Mouse (Mus musculus): Measurements from ENCODE around the gene Pcnx.

Pcnx gene

DNA sequence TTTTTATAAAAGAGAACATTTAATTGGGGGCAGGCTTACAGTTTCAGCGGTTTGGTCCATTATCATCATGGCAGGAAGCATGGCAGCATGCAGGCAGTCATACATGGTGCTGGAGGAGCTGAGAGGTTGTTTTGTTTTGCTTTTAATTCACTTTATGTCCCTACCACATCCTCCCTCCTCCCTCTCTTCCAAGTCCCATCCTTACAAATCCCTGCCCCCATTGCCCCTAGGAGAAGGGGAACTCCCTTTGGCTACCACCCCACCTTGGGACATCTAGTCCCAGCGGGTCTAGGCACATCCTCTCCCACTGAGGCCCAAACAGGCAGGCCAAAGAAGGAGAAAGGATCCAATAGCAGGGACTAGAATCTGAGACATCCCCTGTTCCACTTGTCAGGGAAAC lies 44.6 kb downstream of the Pcnx start:
- no peak for DNase-seq (ENCODE audit: low read depth, low spot score)

DNA sequence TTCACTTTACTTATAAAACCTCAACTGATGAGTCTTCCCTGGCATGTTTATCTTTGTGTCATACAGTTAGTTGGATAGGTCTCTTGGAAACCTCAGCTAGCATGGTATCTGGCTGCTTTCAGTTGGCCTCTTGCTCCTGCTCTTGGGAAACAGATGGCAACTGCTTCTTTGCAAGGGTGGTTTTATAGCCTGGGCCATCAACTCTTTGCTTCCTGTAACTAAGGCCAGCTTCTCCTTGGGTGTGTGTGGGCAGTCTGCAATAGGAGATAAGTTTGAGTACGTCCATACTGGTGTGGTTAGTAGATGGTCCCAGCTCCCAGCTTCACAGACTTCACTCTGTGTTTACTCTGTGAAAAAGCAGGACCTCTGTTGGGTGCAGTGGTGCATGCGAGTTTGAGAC lies 46.0 kb downstream of the Pcnx start:
- DNase-seq (ENCODE audit: low read depth, low spot score): no peak

DNA sequence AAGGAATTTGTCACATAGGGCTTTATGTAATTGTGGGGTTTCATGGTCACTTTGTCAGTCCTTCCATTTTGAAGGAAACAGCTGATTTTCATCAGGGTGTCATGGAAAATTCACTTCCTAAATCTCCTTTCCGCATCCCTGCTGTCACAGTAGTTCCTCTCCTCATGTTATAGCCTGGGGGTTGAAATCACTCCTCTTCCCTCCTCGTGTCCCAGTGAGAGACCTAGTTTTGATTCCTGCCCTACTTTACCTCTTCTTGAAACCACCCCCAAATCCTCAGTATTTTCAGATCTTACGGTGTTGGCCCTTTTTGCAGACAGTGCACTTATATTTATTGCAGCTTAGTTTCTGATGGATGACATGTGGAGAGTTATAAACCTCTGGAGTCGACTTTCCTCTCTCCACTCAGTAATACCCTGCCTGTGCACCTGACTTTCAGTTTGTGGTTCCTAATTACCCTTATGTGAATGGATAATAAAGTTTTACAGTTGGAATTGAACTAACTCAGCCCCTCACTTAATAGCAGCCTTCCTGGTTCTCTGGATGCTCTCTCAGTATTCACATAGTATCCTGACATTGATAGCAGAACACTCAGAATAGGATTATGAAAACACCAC lies 48.0 kb downstream of the Pcnx start:
- no peak for DNase-seq (ENCODE audit: low read depth, low spot score)

DNA sequence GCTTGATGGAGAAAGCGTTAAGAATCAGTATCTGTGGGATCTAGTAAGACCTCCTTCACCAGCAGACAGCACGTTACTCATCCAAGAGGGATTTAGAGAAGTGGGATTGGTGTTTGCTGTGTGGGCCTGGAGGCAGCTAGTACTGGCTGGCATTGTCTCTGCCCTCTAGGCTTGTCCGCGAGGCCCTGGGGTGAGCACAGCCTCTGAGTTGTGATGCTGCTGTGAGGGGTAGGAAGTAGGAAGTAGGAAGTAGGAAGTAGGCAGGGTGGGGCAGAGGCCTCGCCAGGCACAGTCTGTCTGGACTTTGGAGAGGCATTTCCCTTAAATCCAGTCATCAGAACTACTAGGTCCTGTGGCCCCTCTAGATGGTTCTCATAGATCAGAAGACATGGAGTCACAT lies 50.6 kb downstream of the Pcnx start:
- no peak for DNase-seq (ENCODE audit: low read depth, low spot score)

DNA sequence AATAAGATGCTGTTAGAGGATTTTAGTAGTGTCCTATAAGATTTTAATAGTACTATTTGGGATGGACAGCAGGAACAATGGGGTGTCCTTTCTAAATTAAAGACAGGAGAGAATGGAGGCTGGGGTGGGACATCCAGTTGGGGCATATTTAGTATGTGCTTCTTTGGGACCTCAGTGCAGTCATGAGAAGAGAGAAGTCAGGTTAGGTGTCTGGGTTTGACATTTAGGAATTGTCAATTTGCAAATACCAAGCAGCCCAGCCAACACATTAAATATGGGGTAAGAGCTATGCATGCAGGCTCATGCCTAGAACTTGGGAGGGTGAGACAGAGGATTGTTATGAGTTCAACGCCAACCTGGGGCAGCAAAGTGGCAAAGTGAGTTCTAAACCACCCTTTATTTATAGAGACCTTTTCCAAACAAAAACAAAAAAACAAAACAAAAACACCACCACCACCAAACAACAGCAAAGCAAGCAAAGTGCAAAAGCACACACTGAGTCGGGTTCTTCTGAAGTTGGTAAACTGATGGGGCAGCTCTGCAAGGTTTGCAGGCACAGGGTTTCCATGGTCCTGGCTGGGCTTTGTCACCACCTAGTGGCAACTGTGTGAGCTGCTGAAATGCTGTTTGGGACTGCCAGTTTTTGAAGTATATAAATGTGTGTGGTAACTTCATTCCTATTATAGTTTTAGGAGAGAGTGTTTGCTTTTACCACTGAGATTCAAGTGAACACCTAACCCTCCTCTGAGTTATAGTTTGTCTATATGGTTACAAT lies 55.5 kb downstream of the Pcnx start:
- DNase-seq (ENCODE audit: low read depth, low spot score): peak; percentile 64

DNA sequence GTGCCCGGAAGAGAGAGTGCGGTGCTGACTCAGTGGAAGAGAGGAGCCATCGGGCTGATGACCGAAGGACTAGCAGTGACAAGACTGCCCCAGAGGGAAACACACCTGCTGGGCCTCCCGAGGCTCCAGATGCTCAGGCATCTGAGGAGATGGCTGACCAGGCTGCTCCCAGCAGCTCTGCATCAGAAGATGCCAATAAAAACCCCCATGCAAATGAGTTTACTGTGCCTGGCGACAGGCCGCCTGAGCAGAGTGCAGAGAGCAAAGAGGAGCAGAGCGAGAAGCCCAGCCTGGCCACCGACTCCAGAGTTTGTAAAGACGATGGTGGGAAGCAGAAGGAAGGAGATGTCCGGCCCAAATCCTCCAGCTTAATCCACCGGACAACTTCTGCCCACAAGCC lies 58.5 kb downstream of the Pcnx start:
- DNase-seq (ENCODE audit: low read depth, low spot score): peak; percentile 23

DNA sequence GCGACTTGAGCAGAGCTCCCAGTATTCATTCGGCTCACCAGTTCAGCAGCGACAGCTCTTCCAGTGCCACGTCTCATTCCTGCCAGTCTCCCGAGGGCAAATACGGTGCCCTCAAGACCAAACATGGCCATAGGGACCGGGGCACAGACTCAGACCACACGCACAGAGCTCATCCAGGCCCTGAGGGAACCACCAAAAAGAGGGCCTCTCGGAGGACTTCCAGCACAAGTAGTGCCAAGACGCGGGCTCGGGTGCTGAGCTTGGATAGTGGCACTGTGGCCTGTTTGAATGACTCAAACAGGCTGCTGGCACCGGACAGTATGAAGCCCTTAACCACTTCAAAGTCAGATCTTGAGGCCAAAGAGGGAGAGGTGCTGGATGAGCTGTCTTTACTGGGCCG lies 59.1 kb downstream of the Pcnx start:
- DNase-seq (ENCODE audit: low read depth, low spot score): no peak

DNA sequence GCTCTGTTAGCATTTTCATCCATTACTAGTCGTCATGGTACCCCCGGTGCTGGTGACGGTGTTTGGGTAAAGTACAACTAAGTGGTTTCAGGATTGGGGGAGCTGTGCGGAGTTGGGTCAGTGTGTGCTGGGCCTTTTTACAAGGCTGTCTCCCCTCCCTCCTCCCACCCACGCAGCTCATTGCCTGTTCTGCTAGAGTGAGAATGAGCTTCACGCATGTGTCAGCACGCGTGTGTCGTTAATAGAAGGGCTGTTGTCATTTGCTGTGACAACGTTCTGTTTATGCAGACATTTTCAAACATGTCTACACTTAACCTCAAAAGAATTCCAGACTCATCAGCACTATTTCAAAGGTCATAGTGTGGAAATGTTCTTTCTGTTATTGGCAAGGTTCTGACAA lies 60.2 kb downstream of the Pcnx start:
- no peak for DNase-seq (ENCODE audit: low read depth, low spot score)

DNA sequence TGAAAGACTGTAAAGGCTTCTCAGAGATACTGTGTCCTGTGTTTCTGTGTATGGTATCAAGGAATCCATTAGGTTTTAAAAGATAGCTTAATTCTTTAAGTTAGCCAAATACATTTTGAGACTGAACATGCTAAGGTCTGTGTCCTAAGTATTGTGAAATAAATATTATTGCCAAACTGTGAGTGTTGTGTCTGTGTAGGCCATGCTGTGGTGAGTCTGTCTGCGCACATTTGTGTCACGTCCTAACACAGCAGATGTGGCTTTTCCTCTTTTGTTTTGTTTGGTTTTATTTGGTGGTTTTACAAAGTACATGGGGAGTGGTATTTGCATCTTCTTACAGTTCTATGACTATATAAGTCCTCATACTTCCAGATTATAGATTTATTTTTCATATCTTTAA lies 60.8 kb downstream of the Pcnx start:
- DNase-seq (ENCODE audit: low read depth, low spot score): no peak

DNA sequence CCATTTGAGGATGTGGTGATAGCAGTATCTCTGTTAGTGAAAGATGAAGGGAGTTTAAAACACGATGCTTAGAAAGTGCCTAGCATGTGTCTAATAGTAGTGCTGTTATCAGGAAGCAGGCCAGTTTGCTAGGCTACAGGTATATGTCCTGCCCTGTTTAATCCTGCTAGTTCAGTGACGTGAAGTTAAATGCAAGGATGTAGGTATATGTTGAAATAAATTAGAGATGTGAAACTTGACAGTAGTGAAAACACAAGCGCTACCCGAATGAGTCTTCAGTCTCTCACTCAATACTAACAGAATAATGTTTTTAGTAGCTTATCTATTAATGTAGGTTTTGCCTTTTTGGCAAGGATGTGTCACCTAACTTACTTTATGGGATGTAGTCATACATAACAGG lies 62.0 kb downstream of the Pcnx start:
- no peak for DNase-seq (ENCODE audit: low read depth, low spot score)

DNA sequence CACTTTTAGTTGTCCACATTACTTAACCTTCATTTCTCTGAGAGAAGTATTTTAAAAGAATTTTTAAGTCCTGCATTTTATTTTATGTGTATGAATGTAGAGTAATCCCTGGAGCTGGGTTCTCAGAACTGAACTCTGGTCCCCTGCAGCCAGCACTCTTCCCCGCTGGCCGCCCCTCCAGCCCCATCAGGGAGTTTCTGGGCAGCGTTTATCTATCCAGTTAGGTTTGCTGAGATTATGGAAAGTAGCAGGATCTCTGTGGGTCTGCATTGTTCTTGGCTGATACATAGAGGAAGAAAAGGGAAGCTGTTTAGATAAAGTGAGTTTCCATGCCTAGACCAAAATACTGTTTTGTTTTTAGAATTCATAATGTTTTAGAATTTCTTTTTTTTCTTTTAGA lies 63.0 kb downstream of the Pcnx start:
- no peak for DNase-seq (ENCODE audit: low read depth, low spot score)

DNA sequence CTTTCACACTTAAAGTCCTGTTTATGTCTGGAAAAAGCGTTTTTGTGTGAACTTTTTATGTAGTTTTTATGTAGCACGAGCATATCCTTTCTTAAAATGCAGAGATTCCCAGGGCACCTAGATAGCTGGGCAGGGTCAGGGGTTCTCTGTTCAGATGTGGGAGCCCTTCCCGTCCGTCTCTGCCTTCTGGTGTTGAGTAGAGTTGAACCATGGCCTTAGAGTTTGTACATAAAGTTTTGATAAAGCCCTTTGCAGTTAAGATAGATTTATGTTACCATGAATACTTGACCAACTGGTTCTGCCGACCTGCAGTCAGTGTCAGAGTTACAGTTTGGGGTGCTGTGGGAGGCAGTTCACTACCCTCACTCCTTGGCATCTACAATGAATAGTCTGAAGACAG lies 67.3 kb downstream of the Pcnx start:
- no peak for DNase-seq (ENCODE audit: low read depth, low spot score)

DNA sequence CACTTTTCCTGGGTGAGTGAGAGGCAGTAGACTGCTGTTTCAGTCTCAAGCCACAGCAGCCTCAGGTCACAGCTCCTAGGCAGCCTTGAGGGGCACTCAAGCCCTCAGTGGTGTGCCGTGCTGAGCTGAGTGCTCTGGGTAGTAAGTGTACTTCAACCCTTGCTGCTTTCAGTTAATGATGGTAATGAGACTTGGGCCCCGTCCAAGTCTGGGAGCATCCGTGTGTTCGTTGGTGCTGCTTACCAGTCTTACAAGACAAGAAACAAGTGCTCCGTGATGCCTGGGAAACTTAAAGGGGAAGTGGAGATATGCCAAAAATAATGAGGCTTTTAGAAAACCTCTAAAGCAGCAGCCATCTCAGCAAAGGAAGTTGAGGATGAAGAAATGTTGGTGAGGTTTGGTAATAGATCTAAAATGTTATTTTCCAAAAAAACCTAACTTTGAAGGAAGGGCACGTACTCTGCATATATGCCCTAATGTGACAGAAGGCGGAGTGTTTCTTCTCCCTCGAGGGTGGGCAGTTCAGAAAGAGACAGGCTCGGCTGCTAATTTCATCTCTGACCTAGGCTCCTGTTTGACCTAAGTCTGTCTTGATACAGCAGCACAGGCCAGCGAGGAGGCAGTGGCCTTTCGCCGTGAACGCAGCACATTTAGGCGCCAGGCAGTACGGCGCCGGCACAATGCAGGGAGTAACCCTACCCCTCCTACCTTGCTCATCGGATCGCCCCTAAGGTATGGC lies 68.0 kb downstream of the Pcnx start:
- no peak for DNase-seq (ENCODE audit: low read depth, low spot score)

DNA sequence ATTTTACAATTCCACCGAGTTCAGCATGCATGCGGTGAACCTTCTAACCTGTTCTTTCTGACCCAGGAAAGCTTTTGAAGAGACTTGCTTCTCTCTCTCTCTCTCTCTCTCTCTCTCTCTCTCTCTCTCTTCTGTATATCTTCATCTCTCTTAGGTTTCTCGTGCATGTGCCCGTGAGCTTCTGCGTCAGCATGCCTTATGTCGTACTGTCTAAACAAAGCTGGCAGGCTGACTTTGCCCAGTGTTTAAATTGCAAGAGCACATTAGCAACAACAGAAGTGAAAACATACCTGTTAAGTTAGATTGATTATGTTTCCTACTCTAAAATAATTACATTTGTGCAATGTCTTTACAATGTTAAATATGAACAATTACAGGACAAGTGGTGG lies 68.6 kb downstream of the Pcnx start:
- DNase-seq (ENCODE audit: low read depth, low spot score): no peak

DNA sequence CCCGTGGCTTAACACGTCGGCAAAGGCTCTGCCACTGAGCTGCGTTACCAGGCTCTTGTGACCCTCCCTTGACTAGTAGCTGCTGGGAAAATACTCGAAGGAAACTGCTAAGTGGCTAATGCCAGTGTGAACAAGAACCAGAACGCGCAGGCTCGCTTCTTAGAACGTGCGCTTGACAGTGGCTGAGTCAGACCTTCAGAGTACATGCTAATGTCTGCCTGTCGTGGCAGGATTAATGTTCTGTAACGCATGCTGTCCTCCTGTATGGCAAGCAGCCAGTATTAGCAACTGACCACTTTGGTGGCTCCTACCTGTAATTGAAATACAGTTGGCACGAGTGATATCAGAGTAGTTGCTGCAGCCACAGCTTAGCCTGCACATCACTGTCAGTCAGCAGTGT lies 72.2 kb downstream of the Pcnx start:
- no peak for DNase-seq (ENCODE audit: low read depth, low spot score)

DNA sequence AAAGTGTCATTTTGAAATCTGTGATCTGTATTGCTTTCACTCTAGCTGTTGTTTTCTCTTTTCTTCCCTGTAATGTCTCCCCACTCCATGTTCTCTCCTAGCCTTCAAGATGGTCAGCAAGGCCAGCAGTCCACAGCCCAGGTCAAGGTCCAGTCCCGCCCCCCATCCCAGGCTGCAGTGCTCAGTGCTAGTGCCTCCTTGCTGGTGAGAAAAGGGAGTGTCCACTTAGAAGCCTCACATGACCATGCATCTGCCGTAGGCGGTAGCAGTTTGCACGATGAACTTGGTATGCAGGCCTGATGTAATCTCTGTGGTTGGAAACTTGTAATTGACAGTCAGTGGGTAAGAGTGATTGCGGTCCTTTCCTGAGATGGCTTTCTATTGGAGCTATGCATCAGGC lies 73.6 kb downstream of the Pcnx start:
- DNase-seq (ENCODE audit: low read depth, low spot score): no peak

DNA sequence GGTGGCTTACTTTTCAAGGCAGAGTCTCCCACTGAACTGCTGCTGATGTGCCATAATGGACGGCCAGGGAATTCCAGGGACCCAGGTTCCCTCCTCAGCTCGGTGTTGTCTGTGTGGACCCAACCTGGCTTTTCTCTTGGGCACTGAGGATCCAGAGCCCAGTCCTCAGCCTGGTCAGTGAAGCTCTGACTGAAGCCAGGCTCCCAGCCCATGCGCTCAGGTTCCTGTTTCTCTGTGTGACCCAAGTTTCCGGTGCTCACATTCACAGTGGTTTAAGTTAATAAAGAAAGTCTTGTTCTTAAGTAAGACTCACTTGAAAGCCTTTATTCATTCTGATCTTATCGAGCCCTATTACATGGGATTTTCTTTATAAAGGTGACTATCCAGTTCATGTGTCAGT lies 74.7 kb downstream of the Pcnx start:
- no peak for DNase-seq (ENCODE audit: low read depth, low spot score)

DNA sequence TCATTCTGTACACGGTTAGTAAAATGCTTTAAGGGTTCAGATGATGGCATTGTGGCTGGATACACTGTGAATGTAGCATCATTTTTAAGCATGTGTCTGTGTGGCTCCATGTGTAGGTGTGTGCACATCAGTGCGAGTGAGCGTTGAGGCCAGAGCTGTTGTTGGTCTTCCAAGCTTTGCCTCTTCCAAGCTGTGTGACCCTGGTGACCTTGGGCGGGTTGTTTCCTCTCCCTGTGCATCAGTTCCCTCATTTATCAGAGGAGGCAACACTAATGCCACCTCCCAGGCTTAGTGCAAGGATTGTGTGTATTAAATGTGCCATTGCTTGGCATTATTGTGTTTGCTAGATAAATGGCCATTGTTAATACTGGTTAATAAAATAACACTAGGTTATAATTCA lies 76.2 kb downstream of the Pcnx start:
- DNase-seq (ENCODE audit: low read depth, low spot score): no peak

DNA sequence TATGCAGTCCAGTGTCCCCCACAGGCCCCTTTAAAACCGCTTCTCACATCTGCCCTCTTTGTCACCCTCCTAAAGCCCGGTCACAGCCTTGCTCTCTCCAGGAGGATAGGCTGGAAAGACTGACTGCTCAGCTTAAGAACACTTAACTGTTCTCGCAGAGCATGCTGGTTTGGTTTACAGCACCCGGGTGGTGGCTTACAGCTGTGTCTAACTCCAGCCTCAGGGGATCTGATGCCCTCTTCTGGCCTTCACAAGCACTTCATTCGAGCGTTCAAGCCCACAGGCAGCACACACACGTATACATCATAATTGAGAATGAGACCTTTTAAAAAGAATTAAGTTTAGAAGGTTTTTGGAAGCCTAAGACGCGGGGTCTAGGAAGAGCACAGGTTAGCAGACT lies 81.4 kb downstream of the Pcnx start:
- DNase-seq (ENCODE audit: low read depth, low spot score): peak; percentile 66

DNA sequence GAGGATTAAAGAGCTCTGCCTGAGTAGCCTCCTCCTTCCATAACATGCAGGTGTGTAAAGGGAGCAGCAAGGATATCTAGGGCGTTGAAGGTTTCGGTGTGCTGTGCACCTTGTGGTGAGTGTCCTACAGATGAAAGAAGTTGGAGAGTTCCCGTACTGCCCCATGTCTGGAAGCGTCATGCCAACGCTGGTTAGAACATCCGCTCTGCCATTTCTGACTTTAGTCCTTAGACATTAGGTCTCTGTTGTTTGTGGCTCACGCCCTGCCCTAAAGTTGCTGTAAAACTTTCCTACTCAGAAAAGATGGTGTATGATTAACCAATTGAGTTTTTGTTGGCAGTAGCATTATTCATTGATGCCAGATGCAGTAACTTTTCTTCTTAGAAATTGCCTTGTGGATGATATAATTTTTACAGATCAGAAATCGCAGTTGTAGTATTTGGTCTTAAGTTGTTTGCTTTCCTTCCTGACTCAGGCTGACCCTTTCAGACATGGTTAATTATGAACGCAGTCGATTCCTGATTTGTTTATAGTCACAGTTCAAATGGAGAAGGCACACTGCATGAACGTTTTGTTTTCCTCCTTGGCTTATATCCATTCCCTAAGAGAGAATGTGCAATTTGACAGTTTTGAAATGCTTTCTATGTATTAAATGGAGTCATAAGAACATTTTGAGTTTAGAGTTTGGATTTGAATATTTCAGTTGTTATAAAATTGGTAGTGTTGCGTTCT lies 83.7 kb downstream of the Pcnx start:
- DNase-seq (ENCODE audit: low read depth, low spot score): no peak

DNA sequence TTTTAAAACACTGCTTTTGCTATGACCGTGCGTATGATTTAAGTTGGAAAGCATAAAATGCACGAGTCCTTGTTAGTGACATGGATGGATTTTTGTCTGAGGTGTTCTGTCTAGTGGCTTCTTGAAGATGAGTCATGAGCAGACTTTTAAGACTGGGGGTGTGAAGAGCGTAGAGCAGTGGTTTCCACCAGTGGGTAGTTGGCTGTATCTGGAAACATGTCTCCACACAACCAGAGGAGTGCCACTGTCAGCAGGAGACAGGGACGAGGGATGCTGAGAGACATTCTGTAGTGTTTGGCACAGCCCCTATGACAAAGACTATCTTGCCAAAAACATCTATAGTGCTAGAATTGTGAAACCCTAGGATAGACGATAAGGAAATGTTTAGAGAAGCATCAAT lies 89.2 kb downstream of the Pcnx start:
- DNase-seq (ENCODE audit: low read depth, low spot score): no peak

DNA sequence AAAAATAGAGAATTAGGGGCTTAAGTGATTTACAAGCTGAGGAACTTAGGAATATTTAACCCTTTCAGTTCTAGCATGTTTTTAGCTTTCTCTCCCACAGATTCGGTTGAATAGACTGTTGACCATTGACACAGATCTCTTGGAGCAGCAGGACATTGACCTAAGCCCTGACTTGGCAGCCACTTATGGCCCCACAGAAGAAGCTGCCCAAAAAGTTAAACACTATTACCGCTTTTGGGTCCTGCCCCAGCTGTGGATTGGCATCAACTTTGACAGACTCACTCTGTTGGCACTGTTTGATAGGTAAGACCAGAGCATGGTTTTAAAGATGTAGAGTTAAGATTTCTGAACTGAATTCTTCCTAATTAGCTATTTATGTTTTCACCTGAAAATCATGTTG lies 90.2 kb downstream of the Pcnx start:
- no peak for DNase-seq (ENCODE audit: low read depth, low spot score)

Measured in R1 (cell line).